Mouse (Mus musculus): ENCODE results near the gene Snrnp200.

- TF ChIP-seq CTCF (IDR thresholded peaks at IDR 0.05; ENCODE audit: low read depth, low read length), result no peak
- TF ChIP-seq POLR2A (IDR thresholded peaks at IDR 0.05; ENCODE audit: borderline replicate concordance, low read depth, low read length), result no peak
These were observed 62.3 kb downstream of the Snrnp200 start for GRCm38 (mm10) chr2:127270300-127271041.
